Mouse (Mus musculus): ENCODE measurements around the gene Adcyap1r1. TPM values are rescaled to one million over a fixed set of nuclear protein-coding genes. Genes with fewer than 3 reads are reported as not detected.

The Adcyap1r1 gene
- polyA plus RNA-seq, 1 experiment from 2014 or later = 55.5 TPM

GRCm38 (mm10) chr6:55420869-55421361 is 30.9 kb upstream of the Adcyap1r1 start:
- Histone ChIP-seq H3K9ac (replicated peaks) (no peak overlapping the region), H3K4me3 (replicated peaks) (no peak overlapping the region), H3K36me3 (no peaks in the 10 kb centered on the region), H3K27me3 (replicated peaks) (no peaks in the 10 kb centered on the region), H3K9me3 (replicated peaks) (no peaks in the 10 kb centered on the region), H3K27ac (replicated peaks) (peak overlapping the region; percentile 77), H3K4me2 (no peak overlapping the region), H3K4me1 (peaks cover 26% of the 10 kb centered on the region)
- ATAC-seq (ENCODE audit: low FRiP score) = peak; percentile 76; the same call in 1 of the 2 replicates
- WGBS = 0% methylated on average over 1 of the region's 1 CpGs

GRCm38 (mm10) chr6:55432121-55432520 is 19.7 kb upstream of the Adcyap1r1 start:
- Histone ChIP-seq H3K36me3 (no peaks in the 10 kb centered on the region), H3K9ac (replicated peaks) (no peak overlapping the region), H3K4me1 (peaks cover 28% of the 10 kb centered on the region), H3K27me3 (replicated peaks) (no peaks in the 10 kb centered on the region), H3K4me3 (replicated peaks) (no peak overlapping the region), H3K9me3 (replicated peaks) (no peaks in the 10 kb centered on the region), H3K27ac (replicated peaks) (no peak overlapping the region), H3K4me2 (no peak overlapping the region)
- no peak for ATAC-seq (ENCODE audit: low FRiP score)

- no peaks in the 10 kb centered on the region for H3K27me3 ChIP-seq (replicated peaks)
Observed at GRCm38 (mm10) chr6:55434360-55434759, 17.4 kb upstream of the Adcyap1r1 start.

DNA sequence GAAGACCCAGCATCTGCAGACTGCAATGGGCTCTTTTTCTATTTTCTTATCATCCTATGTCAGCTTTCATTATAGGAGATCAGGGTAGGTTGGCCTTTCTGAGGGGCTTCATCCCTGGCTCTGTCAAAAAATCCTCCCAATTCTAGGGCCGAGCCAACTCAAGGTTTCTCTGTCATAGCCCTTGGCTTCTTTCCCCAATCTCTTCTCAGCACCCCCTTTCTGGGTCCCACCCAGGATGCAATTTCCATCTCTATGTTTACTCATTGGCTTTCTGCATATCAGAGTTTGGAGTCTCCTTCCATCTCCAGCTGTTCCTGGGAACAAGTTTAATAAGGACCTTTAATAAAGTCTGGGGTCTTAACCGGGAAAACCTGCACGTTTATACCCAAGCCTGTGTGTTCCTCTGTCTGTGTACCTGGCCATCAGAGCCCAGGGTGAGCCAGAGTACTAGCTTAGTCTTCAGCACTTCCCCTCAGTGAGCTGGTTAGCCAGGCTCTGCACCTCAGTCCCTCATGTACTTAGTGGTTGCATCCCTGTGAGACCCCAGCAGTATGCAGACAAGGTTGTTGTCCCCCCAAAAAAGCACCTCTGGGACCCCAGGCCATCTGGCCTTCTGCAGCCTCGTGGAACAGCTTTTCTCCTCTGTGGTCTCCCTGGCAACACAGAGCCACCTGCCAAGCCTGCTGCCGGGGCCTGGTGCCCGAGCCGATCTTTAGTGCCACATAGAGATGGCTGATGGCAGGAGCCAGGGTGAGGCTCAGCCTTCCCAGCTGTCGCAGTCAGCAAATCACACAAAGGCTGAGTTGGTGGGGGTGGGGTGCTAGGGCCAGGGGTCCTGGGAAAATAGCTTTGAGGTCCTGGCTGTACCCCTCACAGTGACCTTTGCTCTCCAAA is 16.3 kb upstream of the Adcyap1r1 start:
- ATAC-seq (ENCODE audit: low FRiP score) = peak; percentile 83
- H3K9ac ChIP-seq (replicated peaks) = no peak overlapping the region
- 31% methylated on average over 8 of the region's 8 CpGs for WGBS

More at GRCm38 (mm10) chr6:55434360-55434759, 17.4 kb upstream of the Adcyap1r1 start:
- 15% methylated on average over 3 of the region's 3 CpGs for WGBS
- no peaks in the 10 kb centered on the region for H3K9me3 ChIP-seq (replicated peaks)
- 0 out of 2 replicates have a peak overlapping the region, but pooled peaks have one; percentile 19 for H3K27ac ChIP-seq (replicated peaks)
- H3K4me2 ChIP-seq = no peak overlapping the region
- no peak overlapping the region for H3K9ac ChIP-seq (replicated peaks)
- H3K4me1 ChIP-seq = peaks cover 28% of the 10 kb centered on the region
- peak; percentile 37; the same call in 1 of the 2 replicates for ATAC-seq (ENCODE audit: low FRiP score)
- H3K36me3 ChIP-seq = no peaks in the 10 kb centered on the region
- H3K4me3 ChIP-seq (replicated peaks) = no peak overlapping the region

GRCm38 (mm10) chr6:55437919-55438318 is 13.9 kb upstream of the Adcyap1r1 start:
- no peak overlapping the region for H3K27ac ChIP-seq (replicated peaks)
- 45% methylated on average over 3 of the region's 3 CpGs for WGBS
- no peak overlapping the region for H3K9ac ChIP-seq (replicated peaks)
- H3K4me1 ChIP-seq = peaks cover 28% of the 10 kb centered on the region
- H3K36me3 ChIP-seq = no peaks in the 10 kb centered on the region
- no peaks in the 10 kb centered on the region for H3K9me3 ChIP-seq (replicated peaks)
- ATAC-seq (ENCODE audit: low FRiP score) = no peak
- H3K4me3 ChIP-seq (replicated peaks) = no peak overlapping the region
- no peaks in the 10 kb centered on the region for H3K27me3 ChIP-seq (replicated peaks)
- H3K4me2 ChIP-seq = no peak overlapping the region

More for the DNA sequence above, 16.3 kb upstream of the Adcyap1r1 start:
- no peaks in the 10 kb centered on the region for H3K36me3 ChIP-seq
- H3K4me2 ChIP-seq = no peak overlapping the region
- no peaks in the 10 kb centered on the region for H3K27me3 ChIP-seq (replicated peaks)
- no peak overlapping the region for H3K4me3 ChIP-seq (replicated peaks)
- H3K4me1 ChIP-seq = peaks cover 28% of the 10 kb centered on the region
- H3K9me3 ChIP-seq (replicated peaks) = no peaks in the 10 kb centered on the region
- peak overlapping the region; percentile 65 for H3K27ac ChIP-seq (replicated peaks)

- H3K4me3 ChIP-seq (replicated peaks) = no peak overlapping the region
- no peaks in the 10 kb centered on the region for H3K9me3 ChIP-seq (replicated peaks)
- WGBS = 72% methylated on average over 2 of the region's 2 CpGs
- no peak overlapping the region for H3K27ac ChIP-seq (replicated peaks)
- H3K4me1 ChIP-seq = peaks cover 28% of the 10 kb centered on the region
- no peaks in the 10 kb centered on the region for H3K36me3 ChIP-seq
- no peak overlapping the region for H3K9ac ChIP-seq (replicated peaks)
- H3K4me2 ChIP-seq = no peak overlapping the region
- ATAC-seq (ENCODE audit: low FRiP score) = no peak
- no peaks in the 10 kb centered on the region for H3K27me3 ChIP-seq (replicated peaks)
Observed at GRCm38 (mm10) chr6:55438837-55439236, 12.9 kb upstream of the Adcyap1r1 start.

GRCm38 (mm10) chr6:55443927-55444688 is 7.7 kb upstream of the Adcyap1r1 start:
- H3K9ac ChIP-seq (replicated peaks) = no peak overlapping the region

DNA sequence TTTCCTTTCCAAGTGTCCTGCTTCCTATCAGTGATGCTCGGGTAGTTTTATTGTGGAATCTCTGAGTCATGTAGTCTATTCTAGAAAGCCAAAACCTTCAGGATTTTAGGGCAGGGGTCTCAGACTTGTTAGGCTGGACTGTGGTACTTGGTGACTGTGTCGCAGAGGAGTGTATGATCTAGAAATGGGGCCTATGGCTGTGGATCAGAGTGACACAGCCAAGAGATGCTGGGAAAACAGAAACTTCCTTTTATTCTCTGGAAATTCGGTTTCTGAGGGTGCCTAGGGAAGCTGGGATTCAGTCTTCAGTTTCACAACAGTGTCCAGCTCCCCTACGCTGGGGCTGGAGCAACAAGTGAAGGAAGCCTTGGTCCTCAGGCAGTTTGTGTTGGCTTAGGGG is 7.1 kb upstream of the Adcyap1r1 start:
- H3K4me1 ChIP-seq = peaks cover 12% of the 10 kb centered on the region; the same call in 1 of the 2 replicates
- no peak overlapping the region for H3K9ac ChIP-seq (replicated peaks)
- H3K4me2 ChIP-seq = no peak overlapping the region
- ATAC-seq (ENCODE audit: low FRiP score) = peak; percentile 11; the same call in 1 of the 2 replicates
- H3K27ac ChIP-seq (replicated peaks) = peak overlapping the region; percentile 74
- no peaks in the 10 kb centered on the region for H3K27me3 ChIP-seq (replicated peaks)
- WGBS = 27% methylated on average over 4 of the region's 4 CpGs
- H3K4me3 ChIP-seq (replicated peaks) = no peak overlapping the region
- no peaks in the 10 kb centered on the region for H3K36me3 ChIP-seq
- no peaks in the 10 kb centered on the region for H3K9me3 ChIP-seq (replicated peaks)

More at GRCm38 (mm10) chr6:55443927-55444688, 7.7 kb upstream of the Adcyap1r1 start:
- ATAC-seq (ENCODE audit: low FRiP score) = peak; percentile 93
- WGBS = 6% methylated on average over 2 of the region's 2 CpGs
- H3K4me1 ChIP-seq = peaks cover 12% of the 10 kb centered on the region; the same call in 1 of the 2 replicates
- H3K27me3 ChIP-seq (replicated peaks) = no peaks in the 10 kb centered on the region
- no peak overlapping the region for H3K4me3 ChIP-seq (replicated peaks)
- peak overlapping the region; percentile 74 for H3K27ac ChIP-seq (replicated peaks)
- H3K9me3 ChIP-seq (replicated peaks) = no peaks in the 10 kb centered on the region
- no peaks in the 10 kb centered on the region for H3K36me3 ChIP-seq
- no peak overlapping the region for H3K4me2 ChIP-seq

DNA sequence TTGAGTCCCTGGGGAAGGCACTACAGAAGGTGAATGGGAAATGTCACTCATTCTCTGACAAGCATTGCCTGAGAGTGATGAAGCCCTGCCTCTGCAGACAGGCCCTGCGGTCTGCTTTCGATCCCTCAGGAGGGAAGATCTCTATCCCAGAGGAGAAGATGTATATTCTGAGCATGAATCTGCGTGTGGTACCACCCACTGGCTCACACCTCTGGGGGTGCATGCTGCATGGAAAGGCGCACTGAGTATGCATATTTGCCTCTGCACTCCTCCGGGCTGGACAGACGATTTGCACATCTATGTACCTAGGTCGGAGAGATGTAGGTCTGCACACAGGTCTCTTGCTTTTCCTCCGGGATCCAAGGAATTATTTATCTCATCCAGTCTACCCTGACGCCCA is 3.6 kb upstream of the Adcyap1r1 start:
- no peak for ATAC-seq (ENCODE audit: low FRiP score)
- 78% methylated on average over 9 of the region's 9 CpGs for WGBS
- no peak overlapping the region for H3K4me2 ChIP-seq
- peaks cover 32% of the 10 kb centered on the region for H3K4me1 ChIP-seq
- H3K9me3 ChIP-seq (replicated peaks) = no peaks in the 10 kb centered on the region
- no peak overlapping the region for H3K27ac ChIP-seq (replicated peaks)
- no peaks in the 10 kb centered on the region for H3K36me3 ChIP-seq
- no peak overlapping the region for H3K9ac ChIP-seq (replicated peaks)
- H3K27me3 ChIP-seq (replicated peaks) = no peaks in the 10 kb centered on the region
- no peak overlapping the region for H3K4me3 ChIP-seq (replicated peaks)

DNA sequence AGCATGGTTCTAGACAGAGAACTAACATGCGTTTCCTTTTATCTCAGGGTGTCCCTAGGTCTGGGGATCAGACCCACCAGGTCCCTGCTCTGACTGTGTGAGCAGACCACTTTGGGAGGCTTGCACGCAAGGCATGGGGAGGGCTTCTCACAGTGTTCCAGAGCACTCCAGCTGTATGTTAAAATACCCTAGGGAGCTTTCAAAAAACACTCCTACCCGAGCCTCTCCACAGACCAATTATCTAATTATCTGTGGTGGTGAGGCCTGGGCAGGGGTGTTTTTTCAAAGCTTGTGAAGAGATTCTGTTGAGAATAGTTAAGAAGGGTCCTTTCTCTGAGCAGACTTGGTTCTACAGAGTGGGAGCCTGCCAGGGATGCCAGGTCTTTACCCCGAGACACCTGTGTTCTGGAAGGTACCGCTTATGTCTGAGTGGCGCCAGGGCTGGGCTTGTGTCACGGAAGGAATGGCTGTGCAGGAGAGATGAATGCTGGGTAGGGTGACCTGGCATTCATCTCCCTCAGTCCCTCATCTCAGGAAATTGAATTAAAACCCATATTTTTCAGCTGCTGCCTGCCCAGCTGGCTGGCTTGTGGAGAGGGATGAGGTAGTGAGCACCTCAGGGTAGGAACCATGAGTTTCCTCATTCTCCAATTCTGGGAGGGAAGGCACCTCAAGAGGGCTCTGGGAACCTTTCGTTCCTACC is 2.7 kb upstream of the Adcyap1r1 start:
- Histone ChIP-seq H3K36me3 (no peaks in the 10 kb centered on the region), H3K27me3 (replicated peaks) (no peaks in the 10 kb centered on the region), H3K4me2 (no peak overlapping the region), H3K9ac (replicated peaks) (no peak overlapping the region), H3K9me3 (replicated peaks) (no peaks in the 10 kb centered on the region), H3K4me3 (replicated peaks) (no peak overlapping the region), H3K4me1 (peaks cover 37% of the 10 kb centered on the region), H3K27ac (replicated peaks) (no peak overlapping the region)
- ATAC-seq (ENCODE audit: low FRiP score) = no peak
- WGBS = 69% methylated on average over 8 of the region's 8 CpGs

DNA sequence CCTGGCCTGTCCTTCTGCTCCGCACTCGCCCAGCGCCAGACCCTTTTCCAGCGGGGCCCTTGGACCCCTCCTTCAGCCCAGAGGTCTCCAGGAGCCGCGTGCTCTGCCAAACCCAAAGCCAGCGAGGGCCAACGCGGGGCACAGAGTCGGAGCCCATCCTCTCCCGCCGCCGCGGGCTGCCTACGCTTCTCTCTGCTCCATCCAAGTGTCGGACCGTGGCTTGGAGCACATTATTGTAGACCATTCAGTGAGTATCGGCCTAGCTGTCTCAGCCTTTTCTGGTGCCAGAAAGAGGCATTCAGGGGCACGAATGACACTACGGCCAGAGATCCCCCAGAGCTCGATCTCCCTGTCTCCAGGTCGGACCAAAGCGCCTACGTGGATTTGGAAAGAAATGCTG is 603 bp downstream of the Adcyap1r1 start:
- Histone ChIP-seq H3K27ac (replicated peaks) (peak overlapping the region; percentile 93), H3K4me3 (replicated peaks) (peak overlapping the region; percentile 75), H3K27me3 (replicated peaks) (no peaks in the 10 kb centered on the region), H3K9ac (replicated peaks) (peak overlapping the region; percentile 90), H3K4me1 (peaks cover 59% of the 10 kb centered on the region), H3K36me3 (no peaks in the 10 kb centered on the region), H3K9me3 (replicated peaks) (no peaks in the 10 kb centered on the region), H3K4me2 (peak overlapping the region; percentile 83)
- peak; percentile 58 for ATAC-seq (ENCODE audit: low FRiP score)
- under 1% methylated on average over 24 of the region's 24 CpGs for WGBS

All from neural tube, embryonic 15.5 days (tissue).